Mouse (Mus musculus): ENCODE data around the gene Olfr1389. TPM values are rescaled to one million over a fixed set of nuclear protein-coding genes. Genes with fewer than 3 reads are reported as not detected.

Gene Olfr1389
- not detected for polyA plus RNA-seq (2017; shearing (Covaris generic))

GRCm38 (mm10) chr11:49422767-49423166 is at the start of gene Olfr1389:
Gene Olfr1389 (plus strand): TSS chr11:49423067.

GRCm38 (mm10) chr11:49436411-49436810 is 13.5 kb downstream of the Olfr1389 start, which contains the start of gene Olfr1388:
Gene Olfr1388 (plus strand): TSS chr11:49436624.

GRCm38 (mm10) chr11:49455043-49455442 is 32.2 kb downstream of the Olfr1389 start, which contains the start of gene Olfr1387:
Gene Olfr1387 (plus strand): TSS chr11:49455343.

GRCm38 (mm10) chr11:49464746-49465145 is 41.9 kb downstream of the Olfr1389 start, which contains the start of gene Olfr1386:
Gene Olfr1386 (plus strand): TSS chr11:49465046.

Other genes with a start within 250 kb of the Olfr1389 start
- gene Btnl9, start 235.9 kb upstream of the Olfr1389 start, polyA plus RNA-seq (2017; shearing (Covaris generic)): not detected
- 59.5 TPM for gene Zfp62, start 219.8 kb upstream of the Olfr1389 start, polyA plus RNA-seq (2017; shearing (Covaris generic))
- 95.9 TPM for gene Mgat1, start 178.9 kb upstream of the Olfr1389 start, polyA plus RNA-seq (2017; shearing (Covaris generic))
- 0.08 TPM for gene Olfr1393, start 144.8 kb upstream of the Olfr1389 start, polyA plus RNA-seq (2017; shearing (Covaris generic))
- gene Olfr1392, start 137.8 kb upstream of the Olfr1389 start, polyA plus RNA-seq (2017; shearing (Covaris generic)): not detected
- gene Olfr10, start 118.3 kb upstream of the Olfr1389 start, polyA plus RNA-seq (2017; shearing (Covaris generic)): not detected
- not detected for gene Olfr1391, start 100.3 kb upstream of the Olfr1389 start, polyA plus RNA-seq (2017; shearing (Covaris generic))
- gene Olfr1390, start 87.9 kb upstream of the Olfr1389 start, polyA plus RNA-seq (2017; shearing (Covaris generic)): not detected
- gene Olfr1388, start 13.6 kb downstream of the Olfr1389 start, polyA plus RNA-seq (2017; shearing (Covaris generic)): 0.06 TPM
- not detected for gene Olfr1387, start 32.3 kb downstream of the Olfr1389 start, polyA plus RNA-seq (2017; shearing (Covaris generic))
- not detected for gene Olfr1386, start 42.0 kb downstream of the Olfr1389 start, polyA plus RNA-seq (2017; shearing (Covaris generic))
- gene Olfr1385, start 66.0 kb downstream of the Olfr1389 start, polyA plus RNA-seq (2017; shearing (Covaris generic)): 0.05 TPM
- gene Olfr1384, start 83.7 kb downstream of the Olfr1389 start, polyA plus RNA-seq (2017; shearing (Covaris generic)): not detected
- gene Olfr1383, start 96.6 kb downstream of the Olfr1389 start, polyA plus RNA-seq (2017; shearing (Covaris generic)): not detected
- not detected for gene Olfr1382, start 105.2 kb downstream of the Olfr1389 start, polyA plus RNA-seq (2017; shearing (Covaris generic))
- not detected for gene Olfr1381, start 120.4 kb downstream of the Olfr1389 start, polyA plus RNA-seq (2017; shearing (Covaris generic))
- not detected for gene Olfr1380, start 133.8 kb downstream of the Olfr1389 start, polyA plus RNA-seq (2017; shearing (Covaris generic))
- 0.02 TPM for gene Flt4, start 186.2 kb downstream of the Olfr1389 start, polyA plus RNA-seq (2017; shearing (Covaris generic))
- 0.77 TPM for gene Scgb3a1, start 240.5 kb downstream of the Olfr1389 start, polyA plus RNA-seq (2017; shearing (Covaris generic))

Measured in CD4-positive, CD25-positive, alpha-beta regulatory T cell (primary cell).